Mouse (Mus musculus) bone marrow macrophage, adult 2 months (primary cell): ENCODE measurements around the gene Slc51b.

Experiments
- CTCF ChIP-seq: IDR thresholded peaks from 2 replicates; pipeline ENCODE4 v1.5.1; 2012; ENCODE audit warnings: low read depth, mild to moderate bottlenecking, low read length, moderate library complexity
- POLR2A ChIP-seq: IDR thresholded peaks from 2 replicates; pipeline ENCODE4 v1.6.1; 2012; ENCODE audit warnings: mild to moderate bottlenecking, low read depth, low read length, borderline replicate concordance

- TF ChIP-seq CTCF = no peak
- no peak for TF ChIP-seq POLR2A
These were observed 51.0 kb downstream of the Slc51b start for GRCm38 (mm10) chr9:65371756-65372155.
